Mouse (Mus musculus) mesoderm, embryonic 11.5 days (tissue): ENCODE data around the gene Wnt7b.

Experiments used
- DNase-seq: peaks from one replicate; pipeline ENCODE4 v3.0.0-alpha.2; 2012; ENCODE audit warnings: low read depth, low spot score

Wnt7b gene

GRCm38 (mm10) chr15:85601202-85601601 is 18.9 kb upstream of the Wnt7b start:
- no peak for DNase-seq

- no peak for DNase-seq
Measured at GRCm38 (mm10) chr15:85600696-85601094, 18.4 kb upstream of the Wnt7b start.

GRCm38 (mm10) chr15:85599887-85600695 is 17.8 kb upstream of the Wnt7b start:
- no peak for DNase-seq

- DNase-seq, result peak; percentile 75
Measured at GRCm38 (mm10) chr15:85598984-85599886, 17.0 kb upstream of the Wnt7b start.

GRCm38 (mm10) chr15:85598443-85598842 is 16.2 kb upstream of the Wnt7b start:
- DNase-seq, result no peak

- no peak for DNase-seq
Measured at GRCm38 (mm10) chr15:85597403-85597802, 15.1 kb upstream of the Wnt7b start.

GRCm38 (mm10) chr15:85592674-85593073 is 10.4 kb upstream of the Wnt7b start:
- DNase-seq, result no peak

GRCm38 (mm10) chr15:85590831-85591230 is 8.6 kb upstream of the Wnt7b start:
- DNase-seq, result no peak

GRCm38 (mm10) chr15:85583504-85583903 is 1.2 kb upstream of the Wnt7b start:
- DNase-seq, result peak; percentile 81

GRCm38 (mm10) chr15:85583024-85583423 is 751 bp upstream of the Wnt7b start:
- DNase-seq, result peak; percentile 91

GRCm38 (mm10) chr15:85581563-85582064 is 659 bp downstream of the Wnt7b start:
- no peak for DNase-seq

- DNase-seq, result no peak
Measured at GRCm38 (mm10) chr15:85580934-85581562, 1.2 kb downstream of the Wnt7b start.

GRCm38 (mm10) chr15:85580483-85580882 is 1.8 kb downstream of the Wnt7b start:
- no peak for DNase-seq

GRCm38 (mm10) chr15:85577583-85578460 is 4.5 kb downstream of the Wnt7b start:
- no peak for DNase-seq

GRCm38 (mm10) chr15:85576511-85577440 is 5.5 kb downstream of the Wnt7b start:
- DNase-seq, result peak; percentile 75

GRCm38 (mm10) chr15:85576110-85576509 is 6.2 kb downstream of the Wnt7b start:
- DNase-seq, result no peak

- DNase-seq, result no peak
Measured at GRCm38 (mm10) chr15:85574558-85574957, 7.7 kb downstream of the Wnt7b start.

GRCm38 (mm10) chr15:85574086-85574485 is 8.2 kb downstream of the Wnt7b start:
- DNase-seq, result no peak

GRCm38 (mm10) chr15:85572619-85573254 is 9.5 kb downstream of the Wnt7b start:
- DNase-seq, result no peak
